Mouse (Mus musculus) stomach, embryonic 14.5 days (tissue): ENCODE data around the gene Dnah12. TPM values are rescaled to one million over a fixed set of nuclear protein-coding genes. Genes with fewer than 3 reads are reported as not detected.
"Not testable (repeated sequence)": the region's sequence is repeated elsewhere in the genome, so short reads cannot be mapped to it uniquely, and the experiment has no call there.

Experiments
- ATAC-seq: fragments of 200-750 bp; cut with Nextera tagmentation; 2 replicates; pipeline ENCODE4 v1.8.0; 2017; ENCODE audit warnings: low read depth, moderate TSS enrichment; ENCODE audit not compliant: insufficient number of reproducible peaks, insufficient read depth, low FRiP score
- H3K27ac ChIP-seq: fragments of 300-500 bp; sonication (generic); 2 replicates; pipeline ENCODE4 v1.5.1; 2014; ENCODE audit warnings: mild to moderate bottlenecking, low read length, moderate library complexity, mixed read lengths
- H3K27me3 ChIP-seq: fragments of 300-500 bp; sonication (generic); 2 replicates; pipeline ENCODE4 v1.6.1; 2014; ENCODE audit warnings: low read length, control low read depth, mixed read lengths; ENCODE audit not compliant: control insufficient read depth, insufficient read depth
- H3K36me3 ChIP-seq: fragments of 300-500 bp; sonication (generic); 2 replicates; pipeline ENCODE4 v1.6.1; 2014; ENCODE audit warnings: mild to moderate bottlenecking, control low read depth, low read length, moderate library complexity, mixed read lengths; ENCODE audit not compliant: control insufficient read depth, insufficient read depth
- H3K4me1 ChIP-seq: fragments of 300-500 bp; sonication (generic); 2 replicates; pipeline ENCODE4 v1.6.1; 2014; ENCODE audit warnings: low read length, control low read depth, mixed read lengths; ENCODE audit not compliant: control insufficient read depth, insufficient read depth
- H3K4me2 ChIP-seq: fragments of 300-500 bp; sonication (generic); replicated peaks from 2 replicates; pipeline ENCODE4 v1.6.1; 2014; ENCODE audit warnings: low read depth, low read length, control low read depth
- H3K4me3 ChIP-seq: fragments of 300-500 bp; sonication (generic); 2 replicates; pipeline ENCODE4 v1.5.1; 2014; ENCODE audit warnings: low read depth, low read length, control low read depth
- H3K9ac ChIP-seq: fragments of 300-500 bp; sonication (generic); replicated peaks from 2 replicates; pipeline ENCODE4 v1.6.1; 2014; ENCODE audit warnings: low read depth, mild to moderate bottlenecking, control low read depth, low read length, moderate library complexity, mixed read lengths
- H3K9me3 ChIP-seq: fragments of 300-500 bp; sonication (generic); 2 replicates; pipeline ENCODE4 v1.6.1; 2016; ENCODE audit warnings: low read depth, low read length, control low read depth; ENCODE audit not compliant: control insufficient read depth
- WGBS: fragments of 180-500 bp; shearing (Covaris S2); extraction: QIAGEN DNeasy Blood & Tissue Kit; methylation state at CpG from one replicate; pipeline ENCODE4 v1.1.7; 2014; 5-methylcytosine and 5-hydroxymethylcytosine counted together
- polyA plus RNA-seq: library from polyadenylated mRNA; unstranded; fragments of >200 nt; fragmentation: Nextera tagmentation; extraction: Ambion mirVana; gene quantifications from 2 replicates; pipeline ENCODE4 v1.2.1, GENCODE M21; 2014

The Dnah12 gene
- polyA plus RNA-seq, 1 experiment from 2014 or later, result not detected

DNA sequence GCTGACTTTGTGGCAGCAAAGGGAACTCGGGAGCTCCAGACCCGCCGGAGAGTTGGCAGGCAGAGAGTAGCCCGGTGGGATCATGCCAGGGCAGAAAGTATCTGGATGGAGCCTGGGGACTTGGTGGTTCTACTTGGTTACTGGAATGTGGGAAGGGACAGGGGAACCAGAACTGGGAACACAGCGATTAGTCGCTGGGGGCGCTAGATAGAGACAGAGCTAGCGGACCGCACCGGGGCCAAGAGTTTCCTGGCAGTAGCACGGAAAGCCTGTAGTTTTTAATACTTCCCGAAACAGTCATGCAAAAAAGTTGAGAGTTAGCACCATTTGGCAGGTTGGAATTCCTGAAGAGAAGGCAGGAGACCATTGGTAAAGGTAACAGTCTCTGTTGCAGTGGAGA, 17.7 kb upstream of the Dnah12 start:
- Histone ChIP-seq H3K36me3 (no peaks in the 10 kb centered on the region), H3K9me3 (no peaks in the 10 kb centered on the region), H3K4me1 (peaks cover 2% of the 10 kb centered on the region; the same call in 1 of the 2 replicates), H3K27me3 (no peaks in the 10 kb centered on the region), H3K4me2 (no peak overlapping the region), H3K27ac (no peak overlapping the region), H3K9ac (no peak overlapping the region), H3K4me3 (no peak overlapping the region)
- 17% methylated on average over 12 of the region's 12 CpGs for WGBS
- ATAC-seq, result no peak

DNA sequence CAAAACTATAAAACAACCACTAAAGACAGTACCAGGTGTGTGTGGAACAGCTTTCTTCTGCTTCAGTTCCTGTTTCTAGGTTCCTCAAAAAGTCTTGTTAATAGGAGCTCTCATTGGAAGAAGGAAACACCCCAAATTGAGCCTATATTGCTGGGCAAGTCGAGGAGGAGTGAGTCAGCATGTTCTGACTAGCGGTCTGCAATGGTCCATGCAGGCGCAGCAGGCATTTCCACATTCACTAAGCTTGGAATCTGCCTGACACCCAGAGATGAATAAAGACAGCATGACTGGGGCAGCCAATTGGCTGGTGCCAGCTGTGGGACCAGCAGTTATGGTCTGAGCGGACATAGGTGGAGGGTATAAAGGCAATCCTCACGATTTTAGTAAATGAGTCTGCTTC, 17.3 kb upstream of the Dnah12 start:
- H3K27ac ChIP-seq, result no peak overlapping the region
- no peak overlapping the region for H3K9ac ChIP-seq
- no peaks in the 10 kb centered on the region for H3K36me3 ChIP-seq
- no peaks in the 10 kb centered on the region for H3K4me1 ChIP-seq
- no peak overlapping the region for H3K4me2 ChIP-seq
- H3K9me3 ChIP-seq, result no peaks in the 10 kb centered on the region
- no peak for ATAC-seq
- H3K4me3 ChIP-seq, result no peak overlapping the region
- no peaks in the 10 kb centered on the region for H3K27me3 ChIP-seq
- 75% methylated on average over 5 of the region's 5 CpGs for WGBS

DNA sequence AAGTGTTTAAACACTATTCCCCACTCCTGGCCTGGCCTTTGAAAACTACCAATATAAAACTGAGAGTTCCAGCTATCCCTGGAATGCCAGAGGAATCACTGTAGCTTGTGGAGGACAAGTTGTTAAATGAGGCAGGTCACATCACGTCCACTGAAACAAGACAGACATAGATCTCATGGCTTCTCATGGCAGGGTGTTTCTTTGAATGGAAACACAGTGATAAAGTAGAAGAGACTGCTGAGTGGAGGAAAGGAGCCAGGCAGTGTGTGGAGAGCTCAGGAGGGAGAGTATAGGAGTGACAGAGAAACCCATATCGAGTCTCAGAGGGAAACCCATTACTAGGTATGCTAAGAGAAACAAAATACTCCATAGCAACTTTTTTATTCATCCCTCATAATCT, 2.3 kb upstream of the Dnah12 start:
- no peaks in the 10 kb centered on the region for H3K36me3 ChIP-seq
- no peak overlapping the region for H3K4me2 ChIP-seq
- H3K27me3 ChIP-seq, result no peaks in the 10 kb centered on the region
- no peak for ATAC-seq
- H3K4me1 ChIP-seq, result no peaks in the 10 kb centered on the region
- H3K4me3 ChIP-seq, result no peak overlapping the region
- H3K9ac ChIP-seq, result no peak overlapping the region
- H3K27ac ChIP-seq, result no peak overlapping the region; the same call in 1 of the 2 replicates
- WGBS, result 47% methylated on average over 2 of the region's 2 CpGs
- H3K9me3 ChIP-seq, result no peaks in the 10 kb centered on the region

DNA sequence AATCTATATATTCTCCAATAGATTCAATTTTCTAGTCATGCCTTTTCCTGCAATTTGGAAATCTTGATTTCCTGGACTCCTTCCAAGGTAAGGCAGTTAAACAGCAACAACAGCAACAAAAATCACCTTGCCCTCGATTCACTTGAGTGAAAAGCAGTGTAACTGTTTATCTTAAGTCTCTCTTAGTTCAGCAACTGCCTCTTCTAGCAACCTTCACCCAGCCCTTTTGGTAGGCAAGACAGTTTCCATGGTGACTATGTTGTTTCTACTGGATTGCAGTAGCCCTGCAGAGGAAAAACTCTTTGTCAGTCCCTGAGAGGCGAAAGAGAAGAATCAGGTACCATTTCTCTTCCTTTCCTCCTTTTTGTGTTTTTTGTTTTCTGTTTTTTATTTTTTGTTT, 1.7 kb upstream of the Dnah12 start:
- H3K4me2 ChIP-seq, result no peak overlapping the region
- H3K36me3 ChIP-seq, result no peaks in the 10 kb centered on the region
- no peak overlapping the region for H3K27ac ChIP-seq
- ATAC-seq, result no peak
- no peak overlapping the region for H3K4me3 ChIP-seq
- no peaks in the 10 kb centered on the region for H3K9me3 ChIP-seq
- H3K9ac ChIP-seq, result no peak overlapping the region
- no peaks in the 10 kb centered on the region for H3K27me3 ChIP-seq
- WGBS, result 52% methylated on average over 2 of the region's 2 CpGs
- H3K4me1 ChIP-seq, result no peaks in the 10 kb centered on the region

DNA sequence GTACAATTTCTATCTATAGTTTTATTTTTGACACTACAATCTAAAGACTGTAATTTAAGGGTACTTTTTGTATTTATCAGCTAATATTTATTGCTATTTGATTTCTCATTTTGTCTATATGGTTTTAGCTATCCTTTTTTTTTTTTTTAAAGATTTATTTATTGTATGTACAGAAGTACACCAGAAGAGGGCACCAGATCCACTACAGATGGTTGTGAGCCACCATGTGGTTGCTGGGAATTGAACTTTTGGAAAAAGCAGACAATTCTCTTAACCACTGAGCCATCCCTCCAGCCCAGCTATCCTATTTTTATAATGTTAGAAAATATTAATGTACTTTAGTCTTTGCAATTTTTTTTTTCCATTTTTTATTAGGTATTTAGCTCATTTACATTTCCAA, 4.8 kb downstream of the Dnah12 start:
- no peak overlapping the region for H3K27ac ChIP-seq
- H3K9me3 ChIP-seq, result no peaks in the 10 kb centered on the region
- H3K4me2 ChIP-seq, result no peak overlapping the region
- no peaks in the 10 kb centered on the region for H3K27me3 ChIP-seq
- H3K4me1 ChIP-seq, result no peaks in the 10 kb centered on the region
- H3K4me3 ChIP-seq, result no peak overlapping the region
- no peaks in the 10 kb centered on the region for H3K36me3 ChIP-seq
- ATAC-seq, result no peak
- H3K9ac ChIP-seq, result no peak overlapping the region

DNA sequence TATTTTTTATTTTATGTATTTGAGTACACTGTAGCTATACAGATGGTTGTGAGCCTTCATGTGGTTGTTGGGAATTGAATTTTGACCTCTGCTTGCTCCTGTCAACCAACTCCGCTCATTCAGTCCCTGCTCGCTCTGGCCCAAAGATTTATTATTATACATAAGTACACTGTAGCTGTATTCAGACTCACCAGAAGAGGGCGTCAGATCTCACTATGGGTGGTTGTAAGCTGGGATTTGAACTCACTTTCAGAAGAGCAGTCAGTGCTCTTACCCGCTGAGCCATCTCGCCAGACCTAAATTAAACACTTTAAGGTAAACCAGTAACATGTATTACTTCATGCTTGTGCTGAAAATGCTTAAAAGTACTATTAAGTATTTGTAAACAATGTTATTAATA, 12.2 kb downstream of the Dnah12 start:
- not testable (repeated sequence) for H3K27me3 ChIP-seq, H3K9ac ChIP-seq, H3K4me2 ChIP-seq, H3K4me1 ChIP-seq, H3K36me3 ChIP-seq, H3K9me3 ChIP-seq, H3K4me3 ChIP-seq, H3K27ac ChIP-seq, ATAC-seq
- 82% methylated on average over 5 of the region's 5 CpGs for WGBS

DNA sequence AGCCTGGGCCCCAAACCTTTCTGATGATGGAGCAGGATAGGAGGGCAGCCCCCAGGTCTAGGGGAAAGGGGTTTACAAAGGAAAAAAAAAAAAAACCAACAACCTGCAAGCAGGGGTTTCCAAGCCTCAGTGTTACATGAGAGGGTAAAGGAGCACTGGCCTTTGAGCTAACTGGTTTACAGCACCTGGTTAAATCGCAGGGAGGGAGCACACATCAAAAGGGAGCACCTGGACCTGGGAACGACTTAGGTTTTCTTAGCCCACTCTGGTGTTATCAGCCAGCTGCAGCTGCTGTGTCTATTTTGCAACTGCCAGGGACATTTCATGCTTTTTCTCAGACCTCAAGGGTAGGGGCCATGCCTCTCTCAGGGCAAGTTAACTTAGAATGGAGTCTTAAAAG, 26.6 kb downstream of the Dnah12 start:
- not testable (repeated sequence) for H3K9ac ChIP-seq, H3K4me2 ChIP-seq, ATAC-seq, H3K9me3 ChIP-seq, H3K27me3 ChIP-seq, H3K4me1 ChIP-seq, H3K4me3 ChIP-seq, H3K27ac ChIP-seq, H3K36me3 ChIP-seq
- WGBS, result 52% methylated on average over 2 of the region's 2 CpGs

DNA sequence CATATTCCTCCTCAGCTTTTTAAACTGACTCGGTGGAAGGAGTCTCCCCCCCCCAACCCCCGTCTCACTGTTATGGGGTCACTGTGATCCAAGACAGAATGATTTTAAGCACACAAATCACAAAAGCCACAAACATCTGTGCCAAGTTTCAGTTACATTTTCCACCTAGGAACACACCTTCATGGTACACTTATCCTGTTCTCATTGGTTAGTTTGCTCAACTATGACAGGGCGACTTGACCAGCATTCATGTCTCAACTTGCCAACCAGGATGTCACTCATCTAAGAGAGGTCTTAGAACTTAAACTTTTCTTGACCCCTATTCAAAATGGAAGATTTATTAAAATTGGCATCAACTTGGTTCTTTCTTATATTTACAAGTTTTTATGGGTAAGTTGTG, 31.8 kb downstream of the Dnah12 start:
- H3K36me3 ChIP-seq, result no peaks in the 10 kb centered on the region
- no peak for ATAC-seq
- no peaks in the 10 kb centered on the region for H3K4me1 ChIP-seq
- no peak overlapping the region for H3K27ac ChIP-seq
- no peak overlapping the region for H3K4me3 ChIP-seq
- 88% methylated on average over 3 of the region's 3 CpGs for WGBS
- H3K9me3 ChIP-seq, result no peaks in the 10 kb centered on the region
- no peak overlapping the region for H3K4me2 ChIP-seq
- no peak overlapping the region for H3K9ac ChIP-seq
- H3K27me3 ChIP-seq, result no peaks in the 10 kb centered on the region

DNA sequence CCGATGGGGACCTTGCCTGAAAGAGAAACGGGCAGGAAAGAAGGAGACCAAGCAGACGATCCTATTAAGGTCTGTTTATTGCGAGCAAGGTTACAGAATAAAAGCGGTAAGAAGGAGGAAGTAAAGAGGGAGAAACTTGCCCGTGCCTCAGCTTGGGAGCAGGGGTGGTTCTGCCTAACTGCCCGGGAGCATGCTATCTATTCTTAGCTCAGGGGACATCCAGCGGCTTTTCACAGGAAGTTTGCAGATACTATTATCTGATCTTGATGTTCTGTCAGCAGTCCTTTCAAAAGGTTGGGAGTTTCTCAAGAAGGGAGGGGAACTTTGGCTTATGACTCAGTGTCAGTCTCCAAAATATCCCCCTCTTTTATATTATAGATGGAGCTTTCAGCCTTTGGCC, 65.5 kb downstream of the Dnah12 start:
- H3K4me2 ChIP-seq, result no peak overlapping the region
- no peak for ATAC-seq
- no peaks in the 10 kb centered on the region for H3K4me1 ChIP-seq
- no peaks in the 10 kb centered on the region for H3K27me3 ChIP-seq
- H3K27ac ChIP-seq, result no peak overlapping the region
- no peaks in the 10 kb centered on the region for H3K36me3 ChIP-seq
- H3K9me3 ChIP-seq, result no peaks in the 10 kb centered on the region; the same call in 1 of the 2 replicates
- 70% methylated on average over 8 of the region's 8 CpGs for WGBS
- no peak overlapping the region for H3K4me3 ChIP-seq
- H3K9ac ChIP-seq, result no peak overlapping the region
